Mouse (Mus musculus) layer of hippocampus, postnatal 36 days (tissue): Measurements from ENCODE around the gene Stk19. TPM values are rescaled to one million over a fixed set of nuclear protein-coding genes. Genes with fewer than 3 reads are reported as not detected.
"Not testable (repeated sequence)": the region's sequence is repeated elsewhere in the genome, so short reads cannot be mapped to it uniquely, and the experiment has no call there.

Experiments
- DNase-seq, 2 experiments: peaks; one replicate each; pipeline ENCODE4 v3.0.0; 2022
- total RNA-seq, 2 experiments: library from RNA; stranded (reverse); gene quantifications; 2 replicates each; pipeline ENCODE4 v1.2.3; 2021

The Stk19 gene
- total RNA-seq, 2 experiments from 2014 or later: 54.9 to 61.0 TPM

DNA sequence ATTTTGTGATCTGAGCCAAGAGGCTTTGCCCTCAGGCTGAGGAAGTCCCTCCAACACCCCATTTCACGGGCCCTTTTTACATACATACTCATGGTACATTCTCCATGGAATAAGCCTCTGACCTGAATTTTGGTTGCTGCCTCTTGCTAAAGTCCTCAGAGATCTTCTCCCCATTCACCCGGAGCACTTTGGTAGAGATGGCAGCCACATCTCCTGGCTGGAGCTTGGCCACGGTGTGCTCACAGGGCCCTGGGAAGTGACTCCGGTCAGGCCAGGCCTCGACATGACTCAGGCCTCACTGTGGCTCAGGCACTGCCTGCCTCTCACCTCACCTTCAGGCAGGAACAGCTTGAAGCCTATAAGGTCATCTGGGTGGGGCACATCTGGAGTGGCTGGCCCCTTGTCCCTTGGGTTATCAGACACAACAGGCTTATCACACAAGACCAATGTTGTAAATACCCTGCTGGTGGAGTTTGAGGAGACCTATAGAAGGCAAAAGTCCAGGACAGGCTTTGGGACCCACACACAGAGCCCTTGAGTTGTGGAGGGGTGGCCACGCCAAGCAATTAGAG lies 4.1 kb upstream of the Stk19 start:
- no peak for DNase-seq

DNA sequence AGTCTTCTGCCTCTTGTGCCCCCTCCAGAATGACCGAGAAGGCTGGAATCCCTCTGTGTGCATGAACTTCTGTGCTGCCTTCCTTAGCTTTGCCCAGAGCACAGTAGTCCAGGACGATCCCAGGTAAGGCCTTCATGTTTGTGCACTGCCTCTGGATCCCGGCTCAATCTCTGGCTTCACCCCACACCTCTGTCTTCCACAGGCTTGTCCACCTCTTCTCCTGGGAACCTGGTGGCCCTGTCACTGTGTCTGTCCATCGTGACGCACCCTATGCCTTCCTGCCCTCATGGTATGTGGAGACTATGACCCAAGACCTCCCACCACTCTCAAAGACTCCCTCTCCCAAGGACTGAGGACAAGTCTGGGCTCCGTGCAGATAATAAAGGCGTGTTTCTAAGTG lies 2.0 kb upstream of the Stk19 start:
- DNase-seq: no peak

DNA sequence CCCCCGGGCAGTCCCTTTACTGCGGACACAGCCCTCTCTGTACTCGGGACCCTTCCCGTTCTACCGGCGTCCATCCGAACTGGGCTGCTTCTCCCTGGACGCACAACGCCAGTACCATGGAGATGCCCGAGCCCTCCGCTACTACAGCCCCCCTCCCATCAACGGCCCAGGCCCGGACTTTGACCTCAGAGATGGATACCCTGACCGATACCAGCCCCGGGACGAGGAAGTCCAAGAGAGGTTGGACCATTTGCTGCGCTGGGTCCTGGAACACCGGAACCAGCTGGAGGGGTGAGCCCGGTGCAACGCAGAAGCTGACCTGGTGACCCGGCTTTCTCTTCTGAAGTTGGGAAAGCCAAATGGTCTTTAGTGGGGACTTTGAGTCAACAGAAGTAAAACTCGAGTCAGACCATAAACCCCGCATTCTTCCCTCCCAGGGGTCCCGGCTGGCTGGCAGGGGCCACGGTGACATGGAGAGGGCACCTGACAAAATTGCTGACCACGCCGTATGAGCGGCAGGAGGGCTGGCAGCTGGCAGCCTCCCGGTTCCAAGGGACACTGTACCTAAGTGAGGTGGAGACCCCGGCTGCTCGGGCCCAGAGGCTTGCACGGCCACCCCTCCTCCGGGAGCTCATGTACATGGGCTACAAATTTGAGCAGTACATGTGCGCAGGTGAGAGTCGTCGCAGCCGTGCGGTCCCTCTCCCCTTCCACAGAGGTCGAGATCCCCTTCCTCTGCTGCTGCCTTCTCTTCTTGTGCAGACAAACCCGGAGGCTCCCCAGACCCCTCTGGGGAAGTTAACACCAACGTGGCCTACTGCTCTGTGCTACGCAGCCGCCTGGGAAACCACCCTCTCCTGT lies 949 bp upstream of the Stk19 start:
- no peak for DNase-seq

DNA sequence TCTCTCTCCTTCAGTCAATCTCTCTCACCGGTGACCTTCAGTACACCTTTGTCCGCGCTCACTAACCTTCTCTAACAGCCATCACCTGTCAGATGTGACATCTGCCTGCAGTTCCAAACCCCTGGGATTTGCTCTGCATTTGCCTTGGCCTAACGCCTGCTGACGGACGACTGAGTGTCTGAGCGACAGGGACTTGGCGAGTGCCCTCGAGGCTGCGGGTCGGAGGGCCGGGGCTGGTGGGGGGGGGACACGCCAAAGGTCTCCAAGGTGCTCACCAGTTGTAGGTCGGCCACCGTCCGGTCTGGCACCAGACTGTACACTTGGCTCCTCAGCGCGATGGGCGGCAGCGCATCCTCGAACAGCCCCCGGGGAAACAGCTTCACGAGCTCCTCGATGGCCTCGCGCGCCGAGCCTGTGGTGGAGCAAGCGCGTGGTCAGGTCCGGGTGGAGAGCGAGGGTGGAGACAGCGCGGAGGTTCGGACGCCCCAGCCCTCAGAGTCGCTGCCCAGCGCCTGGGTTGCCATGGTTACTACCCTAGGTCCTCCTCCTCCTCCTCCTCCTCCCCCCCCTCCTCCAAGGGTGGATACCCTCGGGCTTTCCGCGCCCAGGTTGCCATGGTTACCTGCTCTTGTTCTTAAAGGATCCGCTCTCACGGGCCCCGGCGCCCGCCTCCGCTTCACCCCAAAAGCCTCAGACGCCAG lies 440 bp downstream of the Stk19 start:
- no peak for DNase-seq

DNA sequence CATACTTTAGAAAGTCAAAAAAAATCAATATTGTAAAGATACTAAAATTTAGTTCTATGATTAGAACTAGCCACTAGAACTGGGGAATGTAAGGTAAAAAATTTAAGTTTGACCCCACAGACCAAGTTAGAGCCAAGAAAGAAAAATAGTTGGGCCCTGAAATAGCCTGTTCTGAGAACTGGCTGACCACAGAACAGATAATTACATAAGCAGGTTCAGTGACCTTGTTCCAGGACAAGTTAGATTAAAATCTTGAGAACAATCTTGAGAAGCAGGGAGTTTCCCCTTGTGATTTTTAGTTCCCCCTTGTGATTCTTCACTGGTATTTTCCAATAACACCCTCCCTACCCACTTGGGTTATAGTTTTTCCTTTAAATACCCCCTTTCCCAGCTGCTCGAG lies 6.0 kb downstream of the Stk19 start:
- DNase-seq: not testable (repeated sequence)

DNA sequence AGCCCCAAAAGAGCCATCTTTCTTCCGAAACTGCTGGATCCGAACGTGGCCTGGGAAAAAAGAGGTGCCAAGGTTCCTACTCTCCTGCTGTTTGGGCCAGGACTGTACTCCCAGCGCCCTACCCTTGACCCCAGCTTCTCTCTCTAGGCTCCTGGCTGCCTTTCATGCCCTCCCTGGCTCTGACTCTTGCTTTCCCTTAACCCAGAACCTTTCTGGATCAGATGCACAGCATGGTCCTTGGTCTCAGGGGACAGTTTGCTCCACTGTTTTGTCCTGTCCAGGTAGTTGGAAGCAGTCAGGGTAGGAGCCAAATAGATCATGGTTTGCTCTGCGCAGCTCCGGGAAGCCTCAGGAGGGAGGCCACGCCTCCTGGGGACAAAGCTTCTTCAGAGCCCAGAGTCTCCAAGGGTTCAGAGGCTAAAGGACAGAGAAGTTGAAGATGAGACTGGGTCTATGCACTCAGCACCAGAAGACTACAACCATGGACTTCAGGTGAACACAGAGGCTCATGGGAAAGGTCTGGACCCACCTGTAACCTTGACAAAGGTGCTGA lies 21.9 kb downstream of the Stk19 start:
- DNase-seq: no peak

DNA sequence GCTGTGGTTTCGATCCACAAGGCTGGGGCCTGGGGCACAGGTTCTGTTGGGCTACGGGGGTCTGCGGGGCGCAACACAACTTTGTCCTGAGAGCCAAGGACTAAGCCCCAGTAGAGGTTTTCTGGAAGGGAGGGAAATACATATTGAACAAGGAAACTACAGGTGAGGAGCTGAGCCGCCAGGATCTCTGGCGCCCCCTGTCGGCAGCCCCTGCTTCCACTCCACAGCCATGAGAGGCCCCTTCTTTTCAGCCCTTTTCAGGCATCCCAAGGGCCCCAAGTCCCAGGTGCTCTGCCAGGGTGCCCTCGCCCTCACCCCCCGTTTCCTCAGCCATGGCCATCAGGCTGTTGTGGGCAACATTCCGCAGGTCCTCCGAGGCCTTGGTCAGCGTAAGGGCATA lies 23.0 kb downstream of the Stk19 start:
- not testable (repeated sequence) for DNase-seq

DNA sequence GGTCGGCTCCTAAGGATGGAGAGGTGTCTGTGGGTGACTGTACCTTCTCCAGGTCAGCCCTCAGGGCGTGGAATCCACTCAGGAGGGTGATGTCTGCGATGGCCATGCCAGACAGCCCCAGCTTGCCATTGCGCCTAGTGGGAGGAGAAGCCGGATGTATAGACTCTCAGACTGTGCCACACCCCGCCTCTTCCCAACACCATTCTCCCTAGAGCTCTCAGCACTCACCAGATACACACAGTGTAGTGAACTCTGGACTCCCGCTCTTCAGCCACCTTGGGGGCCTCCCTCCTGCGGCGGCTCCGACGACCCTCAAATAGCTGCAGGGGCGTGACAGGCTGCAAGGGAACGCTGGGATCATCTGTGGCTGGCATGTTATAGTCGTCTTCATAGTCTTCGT lies 25.5 kb downstream of the Stk19 start:
- no peak for DNase-seq

DNA sequence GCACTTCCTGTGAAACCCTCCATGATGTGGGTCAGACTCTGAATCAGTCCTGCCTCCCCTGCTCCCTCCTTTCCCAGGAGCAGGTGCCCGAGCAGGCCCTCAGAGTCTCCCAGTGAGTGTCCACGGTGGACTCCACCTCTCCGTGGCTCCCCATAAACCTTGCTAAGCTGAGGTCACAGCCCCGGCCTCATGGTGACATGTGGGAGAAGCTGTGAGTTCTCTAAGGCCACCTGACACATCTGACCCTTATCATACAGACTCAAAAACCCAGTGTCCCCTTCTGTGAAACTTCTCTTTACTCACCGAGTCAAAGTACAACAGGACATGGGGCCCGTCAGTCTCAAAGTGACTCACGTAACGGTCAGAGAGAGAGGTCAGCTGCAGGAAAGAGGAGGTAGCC lies 25.9 kb downstream of the Stk19 start:
- DNase-seq: not testable (repeated sequence)

DNA sequence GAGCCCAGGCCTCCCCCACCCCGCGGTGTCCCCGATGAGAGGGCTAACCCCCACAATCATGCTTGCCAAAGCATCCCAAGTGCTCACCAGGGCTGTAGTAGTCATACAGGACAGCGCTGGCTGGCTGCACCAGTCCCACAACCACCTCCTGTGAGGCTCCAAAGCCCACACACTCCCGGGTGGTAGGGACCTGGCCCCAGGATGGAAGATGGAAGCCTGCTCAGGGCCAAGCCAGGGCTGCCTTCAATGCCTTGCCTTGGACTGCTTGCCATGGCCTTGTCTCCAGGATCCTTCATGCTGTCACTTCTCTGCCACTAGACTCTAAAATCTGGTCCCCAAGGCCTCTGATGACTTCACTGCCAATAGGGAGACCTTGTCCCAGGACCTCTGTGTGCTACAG lies 26.3 kb downstream of the Stk19 start:
- DNase-seq: not testable (repeated sequence)

DNA sequence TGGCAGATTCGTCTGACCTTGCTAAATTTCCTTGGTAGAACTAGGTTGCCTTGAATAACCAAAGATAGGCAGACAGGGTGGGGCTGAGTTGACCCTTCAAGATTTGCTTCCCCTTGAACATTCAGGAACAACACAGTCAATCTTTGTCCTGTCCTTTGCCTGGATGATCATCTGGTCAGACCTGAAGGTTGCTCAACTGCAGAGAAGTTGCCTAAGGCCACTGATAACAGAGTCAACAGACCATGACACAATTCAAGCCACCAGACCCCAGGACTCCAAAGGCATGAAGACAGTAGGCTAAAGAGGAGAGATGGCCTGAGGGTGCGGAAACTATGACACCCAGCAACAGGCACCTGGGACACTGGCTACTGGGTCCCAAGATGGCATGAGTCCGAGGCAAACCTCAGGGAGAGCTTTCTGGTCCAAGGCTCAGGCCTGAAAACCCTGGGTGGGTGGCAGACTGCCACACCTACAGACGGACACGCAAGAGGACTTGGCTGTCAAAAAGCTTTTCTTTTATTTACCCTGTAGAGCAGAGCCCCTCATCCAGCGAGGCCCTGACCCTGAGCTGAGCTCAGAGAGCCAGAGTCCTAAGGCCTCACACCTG lies 28.0 kb downstream of the Stk19 start:
- no peak for DNase-seq

DNA sequence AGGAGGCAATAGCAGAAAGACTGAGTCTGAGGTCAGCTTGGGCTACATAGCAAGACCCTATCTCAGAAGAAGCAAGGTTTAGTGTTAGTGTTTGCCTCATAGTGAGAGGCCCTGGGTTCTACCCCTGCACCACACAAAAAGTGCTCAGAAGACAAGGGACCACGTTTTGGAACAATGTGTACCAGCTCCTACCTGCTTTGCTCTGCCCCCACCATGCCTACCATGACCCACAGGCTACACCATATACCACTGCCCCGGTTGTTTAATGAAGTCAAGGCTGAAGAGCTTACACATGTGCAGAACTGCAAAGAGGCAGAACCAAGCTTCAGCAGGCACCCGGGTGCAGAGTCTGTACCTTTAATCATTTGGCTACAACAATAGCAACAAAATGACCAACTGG lies 29.6 kb downstream of the Stk19 start:
- DNase-seq: no peak

DNA sequence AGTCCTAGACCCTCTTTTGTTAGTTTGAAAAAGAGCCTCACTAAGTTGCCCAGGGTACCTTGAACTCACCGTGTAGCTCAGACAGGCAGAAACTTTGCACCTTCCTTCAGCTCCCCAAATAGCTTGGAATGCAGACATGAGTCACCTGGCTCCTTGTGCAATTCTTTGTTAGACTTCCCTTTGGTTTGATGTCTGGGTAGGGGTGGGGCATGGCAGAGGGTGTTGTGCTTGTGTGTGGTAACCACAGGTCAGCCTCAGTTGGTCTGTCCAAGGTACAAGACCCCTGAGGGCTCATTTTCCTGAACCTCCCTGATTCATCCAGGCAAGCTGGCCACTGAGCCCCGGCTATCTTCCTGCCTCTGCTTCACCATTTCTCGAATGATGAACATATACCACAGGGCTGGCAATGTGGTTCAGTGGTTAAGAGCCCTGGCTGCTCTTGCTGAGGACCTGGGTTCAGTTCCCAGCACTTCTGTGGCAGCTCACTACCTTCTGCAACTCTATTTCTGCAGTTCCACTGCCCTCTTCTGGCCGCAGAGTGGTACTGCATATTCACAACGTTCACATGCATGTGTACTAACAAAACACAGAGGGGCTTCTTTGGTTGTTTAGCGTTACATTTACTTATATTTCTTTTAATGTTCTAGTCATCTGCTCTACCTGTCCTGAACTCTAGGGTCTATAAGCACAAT lies 31.7 kb downstream of the Stk19 start:
- no peak for DNase-seq

DNA sequence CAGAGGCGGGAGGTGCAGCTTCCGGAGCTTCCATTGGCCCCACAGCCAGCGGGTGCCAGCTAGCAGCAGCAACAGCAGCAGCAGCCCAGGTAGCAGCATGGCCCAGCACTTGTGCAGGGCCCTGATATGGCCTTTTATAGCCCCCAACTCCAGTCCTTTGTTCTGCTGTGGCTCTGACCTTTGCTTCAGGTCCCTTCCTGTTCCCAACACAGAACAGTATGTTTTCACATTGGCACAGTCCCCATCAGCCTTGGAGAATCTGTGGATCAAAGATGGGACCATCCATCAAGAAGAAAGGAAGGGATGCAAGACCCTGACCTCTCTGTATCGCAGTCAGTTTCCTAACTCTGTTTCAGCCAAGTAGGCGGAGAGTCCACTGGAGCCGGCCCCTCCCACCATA lies 32.4 kb downstream of the Stk19 start, which contains the start of gene Cyp21a1:
TSS of gene Cyp21a1 (minus strand) at position 261 of the 400 bp plus-strand sequence.
- DNase-seq: not testable (repeated sequence)

DNA sequence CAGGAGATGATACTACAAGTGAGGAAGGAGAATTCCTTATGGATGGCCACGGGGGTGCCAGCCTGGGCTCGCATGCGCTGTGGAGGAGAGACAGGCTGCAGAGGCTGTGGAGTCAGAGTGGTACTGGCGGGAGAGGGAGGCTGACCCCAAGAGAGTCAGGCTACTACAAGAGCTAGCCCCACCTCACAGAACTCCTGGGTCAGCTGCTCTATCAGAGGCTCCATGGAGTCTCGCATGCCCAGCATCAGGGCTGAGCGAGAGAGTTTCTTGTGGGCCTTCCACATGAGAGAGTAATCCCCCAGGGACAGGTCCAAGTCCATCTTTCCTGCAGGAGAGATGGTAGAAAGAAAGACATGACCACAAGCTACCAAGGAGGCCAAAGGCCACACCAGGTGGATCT lies 33.4 kb downstream of the Stk19 start:
- not testable (repeated sequence) for DNase-seq

DNA sequence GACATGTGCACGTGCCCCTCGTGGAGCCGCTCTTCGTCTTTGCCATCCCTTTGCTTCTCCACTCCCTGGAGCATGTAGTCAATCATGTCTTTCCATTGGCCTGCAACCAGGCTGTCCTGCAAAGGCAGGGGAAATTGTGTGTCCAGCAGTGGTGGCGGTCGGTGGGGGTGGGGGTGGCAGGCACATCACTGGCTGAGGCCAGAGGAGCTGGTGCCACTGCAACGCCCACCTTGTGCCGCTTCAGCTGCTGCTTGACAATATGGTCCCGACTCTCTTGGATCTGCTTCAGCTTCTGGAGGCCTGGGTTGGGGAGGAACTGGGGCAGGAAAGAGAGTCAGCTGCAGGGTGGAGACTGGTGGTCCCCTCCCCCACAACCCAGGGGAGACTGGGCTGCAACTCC lies 34.0 kb downstream of the Stk19 start:
- not testable (repeated sequence) for DNase-seq

DNA sequence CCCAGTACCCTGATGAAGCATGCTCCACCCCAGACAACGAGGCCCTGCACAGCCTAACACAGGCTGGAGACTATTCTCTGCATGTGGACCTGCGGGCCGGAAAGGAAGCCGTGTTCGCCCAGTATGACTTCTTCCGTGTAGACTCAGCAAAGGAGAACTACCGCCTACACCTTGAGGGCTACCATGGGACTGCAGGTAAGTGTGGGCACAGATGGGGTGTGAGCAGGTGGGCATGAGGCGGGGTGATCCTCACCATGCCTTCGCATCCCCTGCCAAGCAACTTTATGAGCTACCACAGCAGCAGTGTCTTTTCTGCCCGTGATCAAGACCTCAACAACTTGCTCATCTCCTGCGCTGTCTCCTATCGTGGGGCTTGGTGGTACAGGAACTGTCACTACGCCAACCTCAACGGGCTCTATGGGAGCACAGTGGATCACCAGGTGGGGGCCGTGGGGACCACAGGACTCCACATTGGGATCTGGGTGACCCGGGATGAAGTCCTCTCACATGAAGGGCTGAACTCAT lies 35.9 kb downstream of the Stk19 start:
- not testable (repeated sequence) for DNase-seq

DNA sequence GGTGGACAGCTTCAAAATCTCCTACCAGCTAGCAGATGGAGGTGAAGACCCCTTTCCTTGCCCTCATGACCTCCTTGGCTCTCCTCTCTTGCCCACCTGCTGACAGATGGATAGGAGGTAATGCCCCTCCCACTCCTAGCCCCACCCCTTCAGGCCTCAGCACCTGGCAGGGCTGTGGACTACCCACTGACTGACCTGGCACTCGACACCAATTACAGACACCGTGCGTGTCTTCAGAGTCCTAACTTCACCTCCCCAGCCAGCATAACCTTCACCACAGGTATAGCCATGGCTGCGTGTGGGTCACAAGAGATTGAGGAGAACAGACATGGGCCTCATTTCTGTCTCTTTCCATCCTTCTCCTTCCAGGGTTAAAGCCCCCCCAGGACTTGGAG lies 37.2 kb downstream of the Stk19 start:
- no peak for DNase-seq

DNA sequence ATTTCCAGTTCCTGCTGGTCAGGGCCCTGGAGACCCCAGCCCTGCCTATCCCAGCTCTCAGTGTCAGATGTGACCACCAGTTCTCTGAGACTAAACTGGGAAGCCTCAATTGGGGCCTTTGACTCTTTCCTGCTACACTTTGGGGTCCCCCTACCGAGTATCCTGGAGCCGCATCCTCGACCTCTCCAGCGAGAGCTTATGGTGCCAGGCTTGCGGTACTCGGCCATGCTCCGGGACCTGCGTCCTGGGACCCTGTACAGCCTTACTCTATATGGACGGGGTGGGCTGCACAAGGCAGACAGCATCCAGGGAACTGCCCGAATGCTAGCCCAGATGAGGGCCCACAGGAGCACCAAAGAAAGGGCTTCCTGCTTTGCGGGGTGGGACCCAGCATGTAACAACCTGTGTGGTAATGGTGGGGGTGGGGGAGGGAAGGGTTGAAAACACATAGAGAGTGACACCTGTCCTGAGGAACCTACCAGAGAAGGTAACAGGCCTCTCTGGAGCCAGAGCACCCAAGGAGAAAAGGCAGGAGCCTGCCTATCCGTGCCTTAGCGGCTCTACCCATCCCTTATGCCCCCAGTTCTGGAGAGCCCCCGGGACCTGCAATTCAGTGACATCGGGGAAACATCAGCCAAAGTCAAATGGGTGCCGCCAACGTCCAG lies 37.7 kb downstream of the Stk19 start:
- DNase-seq: no peak

DNA sequence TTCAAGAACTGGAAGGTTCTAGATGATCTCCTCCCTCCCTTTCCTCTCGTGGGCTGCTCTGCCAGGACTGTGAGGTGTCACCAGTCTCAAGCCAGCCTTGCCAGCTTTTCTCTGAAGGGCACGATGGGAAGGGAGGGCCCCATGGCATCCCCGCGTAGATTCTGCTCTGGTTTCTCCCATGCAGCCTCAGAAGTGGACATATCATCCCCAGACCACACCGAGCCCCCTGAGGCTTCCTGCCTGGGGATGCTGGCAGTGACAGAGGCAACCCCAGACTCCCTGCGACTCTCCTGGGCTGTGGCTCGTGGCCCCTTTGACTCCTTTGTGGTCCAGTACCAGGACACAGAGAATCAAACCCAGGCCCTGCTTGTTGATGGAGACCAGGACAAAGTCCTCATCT lies 38.7 kb downstream of the Stk19 start:
- not testable (repeated sequence) for DNase-seq
